Mouse (Mus musculus) erythroid progenitor cell, adult 5-6 weeks (primary cell): ENCODE results near the gene Hoxb8. TPM values are rescaled to one million over a fixed set of nuclear protein-coding genes. Genes with fewer than 3 reads are reported as not detected.

Experiments used
- ATAC-seq: replicated peaks from 2 replicates; pipeline ENCODE4 v1.8.0; 2016; ENCODE audit warnings: moderate number of reproducible peaks, mild to moderate bottlenecking, moderate TSS enrichment, inconsistent platforms; ENCODE audit not compliant: poor library complexity, low FRiP score, severe bottlenecking
- total RNA-seq, 2 experiments: library from RNA; stranded (forward) in 1 of 2; stranded (reverse) in 1 of 2; fragments of 150-400 nt in 1 of 2; fragments of 186-747, 209-891 nt in 1 of 2; gene quantifications; 2 replicates each; pipeline versions ENCODE4 v1.2.3 to v1.2.4; 2015 to 2017; ENCODE audit warnings: low replicate concordance in 2 of 2

Gene Hoxb8
- total RNA-seq (2015; ENCODE audit: low replicate concordance) (not detected in 2 replicates), total RNA-seq (2017; ENCODE audit: low replicate concordance) (not detected in 2 replicates)

DNA sequence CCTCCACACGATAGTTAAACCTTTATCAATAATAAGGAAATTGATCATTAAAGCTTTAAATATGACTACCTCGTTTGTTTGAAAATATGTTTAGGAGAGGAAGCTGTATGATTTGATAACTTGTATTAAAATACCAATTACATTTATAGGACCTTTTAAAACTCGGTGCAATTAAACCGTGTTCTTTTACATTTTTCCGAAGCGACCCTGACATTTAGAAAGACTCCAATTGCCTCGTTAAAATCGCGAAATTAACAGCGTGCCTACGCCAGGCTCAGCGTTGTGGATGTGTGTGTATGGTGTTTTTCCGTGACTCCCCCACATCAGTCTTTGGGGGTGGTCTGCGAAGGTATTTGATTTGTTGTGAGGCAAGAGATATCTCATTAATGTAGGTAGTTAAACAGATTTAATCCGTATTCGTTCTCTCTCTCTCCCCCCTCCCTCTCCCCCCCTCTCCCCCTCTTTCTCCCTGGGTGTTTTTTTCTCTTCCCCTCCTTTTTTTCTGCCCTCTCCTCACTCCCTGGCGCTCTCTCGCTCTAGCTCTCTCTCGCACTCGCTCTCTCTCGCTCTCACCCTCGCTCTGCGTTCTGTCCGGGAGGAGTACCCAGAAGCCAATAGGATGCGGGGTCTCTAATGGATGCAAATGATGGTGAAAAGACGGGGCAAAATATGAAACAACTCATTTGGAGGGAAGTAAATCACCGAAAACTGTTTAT, at the start of gene Hoxb8:
Hoxb8 (plus strand) TSS at position 51 of the 716 bp plus-strand sequence.
- ATAC-seq = no peak

DNA sequence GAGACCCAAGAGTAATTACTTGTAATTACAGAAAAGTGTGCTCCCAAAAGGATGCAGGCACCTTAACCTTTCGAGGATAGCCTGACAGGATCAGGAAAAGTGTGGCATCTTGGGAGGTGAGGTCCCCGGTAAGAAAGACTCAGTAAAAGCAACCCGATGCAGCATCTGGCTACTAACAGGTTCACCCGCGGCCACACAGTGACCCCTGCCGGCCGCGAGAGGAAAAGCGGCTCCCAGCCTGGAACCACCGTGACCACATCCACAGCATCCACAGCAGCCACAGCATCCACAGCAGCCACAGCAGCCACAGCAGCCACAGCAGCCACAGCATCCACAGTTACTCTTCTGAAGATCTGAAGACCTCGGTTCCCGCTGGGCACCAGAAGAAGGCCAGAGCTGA, 46.8 kb upstream of the Hoxb8 start:
- no peak for ATAC-seq

DNA sequence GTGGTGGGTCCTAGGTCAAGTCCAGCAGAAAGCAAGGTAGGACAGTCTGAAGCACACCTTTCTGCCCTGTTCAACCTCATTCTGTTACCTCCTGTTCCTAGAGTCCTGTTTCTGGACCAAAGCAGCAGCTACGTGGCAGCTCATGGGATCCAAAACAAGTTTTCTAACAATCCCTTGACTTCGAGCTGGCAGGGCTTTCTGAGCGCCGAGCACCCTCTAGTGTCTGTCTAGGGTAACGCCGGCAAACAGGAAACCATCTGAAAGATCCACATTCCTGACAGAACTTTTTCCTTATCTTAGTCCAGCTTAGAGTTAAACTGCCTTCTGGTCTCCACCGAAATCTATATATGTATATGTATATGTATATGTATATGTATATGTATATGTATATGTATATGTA, 41.5 kb upstream of the Hoxb8 start:
- no peak for ATAC-seq

DNA sequence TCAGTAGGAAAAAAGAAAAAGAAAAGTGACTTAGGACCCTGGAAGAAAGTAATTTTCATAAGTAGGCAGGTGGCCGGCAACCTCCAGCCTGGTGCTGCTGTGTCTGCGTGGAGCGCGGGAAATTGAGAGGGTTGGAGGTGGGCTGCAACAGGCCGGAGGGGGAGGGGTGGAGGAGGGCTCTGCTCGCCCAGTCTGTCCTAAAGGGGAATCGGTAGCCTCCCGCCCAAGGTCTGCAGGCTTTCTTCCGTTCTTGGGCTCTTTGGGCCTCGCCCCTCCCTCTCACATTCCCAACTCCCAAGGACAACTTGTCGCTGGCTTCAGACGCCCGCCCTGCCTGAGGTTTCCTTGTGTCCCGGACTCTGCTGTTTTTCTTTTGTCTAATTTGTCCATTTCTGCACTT, 30.8 kb upstream of the Hoxb8 start:
- ATAC-seq = no peak

GRCm38 (mm10) chr11:96251480-96252031, 30.1 kb upstream of the Hoxb8 start:
- ATAC-seq = no peak

GRCm38 (mm10) chr11:96252541-96253120, 29.1 kb upstream of the Hoxb8 start:
- no peak for ATAC-seq

- ATAC-seq = no peak
These were observed 27.5 kb upstream of the Hoxb8 start for GRCm38 (mm10) chr11:96254221-96254620.

- no peak for ATAC-seq
These were observed 26.4 kb upstream of the Hoxb8 start for GRCm38 (mm10) chr11:96255111-96255995.

DNA sequence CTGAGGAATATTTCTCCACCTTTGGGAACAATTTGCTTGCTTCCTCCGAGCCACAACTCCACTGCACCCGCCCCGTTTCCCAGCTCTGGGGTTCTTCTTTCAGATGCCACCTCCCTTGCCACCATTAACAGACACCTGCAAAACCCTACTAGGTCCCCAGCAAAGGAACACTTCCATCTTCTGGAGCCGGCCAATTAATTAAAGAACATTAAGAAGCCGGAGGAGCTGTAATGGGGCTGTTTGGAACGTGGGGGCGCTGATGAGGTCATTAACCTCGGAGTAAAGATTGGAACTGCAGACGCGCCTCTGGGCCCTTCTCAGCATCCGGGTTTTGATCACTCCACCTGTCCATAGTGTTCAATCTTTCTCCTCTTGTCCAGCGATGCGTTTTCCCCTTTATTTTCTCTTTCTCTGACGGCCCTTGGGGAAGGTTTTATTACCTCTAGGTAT, 25.7 kb upstream of the Hoxb8 start:
- ATAC-seq = no peak

DNA sequence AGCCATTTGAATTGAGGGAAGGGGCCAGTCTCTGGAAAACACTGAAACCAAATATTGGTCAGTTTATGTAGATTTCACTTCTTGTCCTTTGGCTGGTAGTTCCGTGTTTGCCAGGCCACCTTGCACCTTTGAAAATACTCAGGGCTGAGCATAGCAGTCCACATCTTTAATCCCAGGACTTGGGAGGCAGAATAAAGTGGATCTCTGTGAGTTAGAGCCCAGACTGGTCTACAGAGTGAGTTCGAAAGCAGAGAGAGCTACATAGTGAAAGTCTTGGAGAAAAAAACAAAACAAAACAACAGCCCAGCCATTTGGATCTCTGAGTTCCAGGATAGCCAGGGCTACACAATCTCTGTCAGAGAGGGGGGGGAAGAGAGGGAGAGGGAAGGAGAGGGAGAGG, 24.6 kb upstream of the Hoxb8 start:
- ATAC-seq = no peak

GRCm38 (mm10) chr11:96259038-96259437, 22.7 kb upstream of the Hoxb8 start:
- ATAC-seq = no peak

GRCm38 (mm10) chr11:96259511-96259910, 22.2 kb upstream of the Hoxb8 start:
- ATAC-seq = no peak

DNA sequence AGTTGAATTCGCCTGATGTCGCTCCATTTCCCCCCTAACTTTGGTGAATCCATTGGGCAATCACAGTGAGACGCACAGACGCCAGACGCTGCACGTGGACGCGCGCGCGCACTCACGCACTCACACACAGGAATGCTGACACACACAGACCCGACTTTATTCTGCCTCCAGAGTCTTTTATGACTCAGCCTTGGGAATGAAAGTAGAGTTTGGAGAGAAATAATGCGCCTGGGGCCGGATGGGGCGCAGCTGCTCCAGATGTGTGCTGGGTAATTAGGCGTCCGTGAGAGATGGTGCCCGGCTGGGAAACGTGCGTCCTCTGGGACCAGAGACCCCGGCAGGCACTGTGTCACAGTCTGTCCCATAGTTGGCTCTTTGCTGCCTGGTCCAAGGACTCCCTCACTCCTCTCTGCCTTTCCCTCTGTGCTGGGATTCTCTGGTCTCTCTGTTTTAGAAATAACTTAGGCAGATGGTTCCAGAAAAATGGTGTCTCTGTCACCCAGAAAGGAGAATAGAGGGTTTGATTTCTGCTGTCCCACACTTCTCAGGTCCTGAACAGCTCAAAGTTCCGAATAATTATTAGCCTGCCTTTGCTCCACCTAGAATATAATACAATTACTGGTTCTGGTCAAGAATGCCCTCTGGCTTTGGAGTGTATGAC, 21.3 kb upstream of the Hoxb8 start:
- no peak for ATAC-seq

DNA sequence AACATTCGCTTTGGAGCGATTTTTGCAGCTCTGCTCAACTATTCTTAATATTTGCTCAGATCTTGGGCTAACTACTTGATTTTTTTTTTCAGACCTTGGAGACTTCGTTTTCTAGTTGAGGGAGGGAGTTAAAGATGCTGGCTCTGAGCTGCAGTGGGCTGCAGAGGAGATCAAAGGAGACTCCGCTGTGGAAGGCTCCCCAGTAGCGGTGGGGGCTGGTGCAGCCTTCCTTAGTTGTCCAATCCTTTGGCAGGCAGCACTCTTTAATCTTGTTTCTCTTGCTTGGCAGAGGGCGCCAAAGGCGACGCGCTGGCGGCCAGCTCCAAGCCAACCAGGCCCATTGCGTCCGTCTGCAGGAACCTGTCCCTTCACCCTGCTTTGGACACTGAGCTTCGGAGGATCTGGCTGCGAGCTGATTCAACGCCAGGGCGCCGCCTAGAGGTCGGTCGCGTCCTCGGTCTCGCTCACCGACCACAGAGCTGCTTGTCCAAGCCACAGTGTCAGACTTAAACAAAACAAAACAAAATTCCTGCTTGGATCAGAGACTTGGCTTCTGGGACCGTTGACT, 20.3 kb upstream of the Hoxb8 start:
- no peak for ATAC-seq

DNA sequence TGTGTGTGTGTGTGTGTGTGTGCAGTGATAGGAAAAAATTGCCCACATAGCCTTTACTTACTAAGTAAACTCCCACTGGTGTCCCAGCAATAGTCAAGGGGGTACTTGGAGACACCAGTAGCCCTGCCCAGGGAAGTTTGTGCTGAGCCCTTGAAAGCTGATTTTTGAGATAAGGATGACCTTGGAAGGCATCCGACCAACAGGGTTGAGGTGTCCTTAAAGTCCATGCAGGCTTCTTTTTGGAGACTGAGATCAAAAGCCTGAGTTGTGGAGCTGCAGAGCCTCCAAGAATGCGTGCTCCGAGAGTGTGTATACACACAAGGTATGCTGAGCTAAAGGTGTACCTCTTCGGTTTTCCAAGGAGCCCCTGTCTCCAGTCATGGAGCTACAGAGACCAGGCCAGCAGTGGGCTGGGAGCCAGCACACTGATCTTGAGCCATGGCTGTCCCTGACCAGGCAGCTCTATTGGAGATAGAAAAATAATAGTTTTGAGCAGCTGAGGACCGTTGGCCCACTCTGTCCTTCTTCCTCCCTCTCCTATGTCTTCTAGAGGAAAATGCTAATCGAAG, 19.4 kb upstream of the Hoxb8 start:
- no peak for ATAC-seq

GRCm38 (mm10) chr11:96263636-96264389, 17.9 kb upstream of the Hoxb8 start:
- ATAC-seq = no peak

DNA sequence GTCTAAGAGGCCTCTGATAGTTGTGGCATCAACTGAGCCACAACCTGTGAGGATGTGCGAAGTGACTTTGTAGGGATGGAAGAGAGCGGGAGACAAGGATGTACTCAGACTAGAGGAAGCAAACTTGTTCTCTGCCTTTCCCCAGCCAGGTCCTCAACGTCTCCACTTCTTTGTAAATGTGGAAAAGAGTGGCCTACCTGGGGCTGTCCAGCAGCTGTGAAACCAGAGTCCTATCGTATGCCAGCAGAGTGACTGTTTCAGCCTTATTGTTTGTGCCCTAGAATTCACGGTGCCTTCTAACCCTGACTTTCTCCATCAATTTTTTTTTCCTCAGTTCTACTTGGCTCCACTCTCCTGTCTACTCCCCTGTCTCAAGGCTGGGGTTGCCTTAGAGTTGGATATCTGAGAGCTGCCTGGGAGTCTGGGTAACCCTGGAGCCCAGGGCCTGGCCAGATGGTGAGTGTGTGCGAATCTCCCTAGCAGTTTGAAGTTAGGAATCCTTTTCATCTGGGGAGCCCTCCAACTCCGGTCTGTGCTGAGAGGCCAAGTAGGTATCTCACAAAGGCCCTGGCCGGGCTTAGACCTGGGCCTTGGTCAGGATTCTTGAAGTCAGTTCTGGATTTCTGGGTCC, 17.2 kb upstream of the Hoxb8 start:
- no peak for ATAC-seq

- ATAC-seq = no peak
These were observed 15.8 kb upstream of the Hoxb8 start for GRCm38 (mm10) chr11:96265954-96266353.
